Mouse (Mus musculus) small intestine, adult 2 months (tissue): Measurements from ENCODE around the gene Ap3b1.

ENCODE experiments used
- CTCF ChIP-seq: fragments of 200-500 bp; IDR thresholded peaks from 2 replicates; pipeline ENCODE4 v1.5.1; 2012; ENCODE audit warnings: low read depth, mild to moderate bottlenecking, control low read depth, inconsistent platforms, low read length, moderate library complexity, mixed read lengths; ENCODE audit not compliant: insufficient replicate concordance, insufficient read length; ENCODE audit errors: extremely low read depth
- POLR2A ChIP-seq: fragments of 200-500 bp; IDR thresholded peaks from 2 replicates; pipeline ENCODE4 v1.6.1; 2012; ENCODE audit warnings: low read depth, mild to moderate bottlenecking, control low read depth, inconsistent platforms, low read length, moderate library complexity

DNA sequence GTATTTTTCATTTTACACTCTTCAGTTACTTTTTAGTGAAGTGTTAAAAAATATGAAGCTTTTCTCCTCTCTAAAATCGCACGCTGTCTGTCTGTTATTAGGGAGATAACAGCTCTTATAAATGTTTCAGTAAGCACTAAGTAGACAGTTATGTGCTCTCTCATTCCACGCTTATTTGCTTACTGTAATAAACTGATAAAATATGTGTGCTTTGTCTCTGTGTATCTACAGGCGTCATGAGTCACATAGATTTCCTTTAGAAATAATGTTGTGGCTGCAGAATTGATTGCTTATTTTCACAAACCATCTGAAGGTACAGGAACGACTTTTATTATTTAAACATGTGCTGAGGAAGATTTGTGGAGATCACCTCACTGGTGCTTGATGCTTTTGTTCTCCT lies 164.5 kb downstream of the Ap3b1 start:
- TF ChIP-seq POLR2A = no peak
- TF ChIP-seq CTCF = no peak
